Mouse (Mus musculus) forebrain, embryonic 10.5 days (tissue): ENCODE measurements around the gene Ube2e2. TPM values are rescaled to one million over a fixed set of nuclear protein-coding genes. Genes with fewer than 3 reads are reported as not detected.
A peak's percentile ranks its signal among the peaks of the same experiment; 100 is the strongest.
"Not testable (repeated sequence)": the region's sequence is repeated elsewhere in the genome, so short reads cannot be mapped to it uniquely, and the experiment has no call there.

ENCODE experiments used
- DNase-seq: peaks from one replicate; pipeline ENCODE4 v3.0.0-alpha.2; 2017; ENCODE audit warnings: low spot score; ENCODE audit errors: extremely low spot score
- H3K27ac ChIP-seq: fragments of 300-500 bp; sonication (generic); 2 replicates; pipeline ENCODE4 v1.5.1; 2016; ENCODE audit warnings: mild to moderate bottlenecking
- H3K27me3 ChIP-seq: fragments of 300-500 bp; sonication (generic); 2 replicates; pipeline ENCODE4 v1.6.1; 2016; ENCODE audit warnings: mild to moderate bottlenecking; ENCODE audit not compliant: poor library complexity, severe bottlenecking
- H3K36me3 ChIP-seq: fragments of 300-500 bp; sonication (generic); replicated peaks from 2 replicates; pipeline ENCODE4 v1.6.1; 2016; ENCODE audit warnings: mild to moderate bottlenecking, moderate library complexity
- H3K4me1 ChIP-seq: fragments of 300-500 bp; sonication (generic); 2 replicates; pipeline ENCODE4 v1.6.1; 2016
- H3K4me3 ChIP-seq: fragments of 300-500 bp; sonication (generic); 2 replicates; pipeline ENCODE4 v1.5.1; 2016; ENCODE audit warnings: mild to moderate bottlenecking, moderate library complexity
- H3K9me3 ChIP-seq: fragments of 300-500 bp; sonication (generic); 2 replicates; pipeline ENCODE4 v1.6.1; 2016; ENCODE audit warnings: mild to moderate bottlenecking, moderate library complexity
- WGBS: fragments of 180-500 bp; shearing (Covaris S2); methylation state at CpG from one replicate; pipeline ENCODE4 v1.1.7; 2016; 5-methylcytosine and 5-hydroxymethylcytosine counted together
- polyA plus RNA-seq: library from polyadenylated mRNA; unstranded; fragments of >200 nt; fragmentation: Nextera tagmentation; extraction: Ambion mirVana; gene quantifications from 2 replicates; pipeline ENCODE4 v1.2.1, GENCODE M21; 2016

The Ube2e2 gene
- polyA plus RNA-seq, 1 experiment from 2014 or later: 42.6 TPM

GRCm38 (mm10) chr14:18572852-18573251 is 321.2 kb downstream of the Ube2e2 start:
- DNase-seq: peak; percentile 24
- Histone ChIP-seq H3K9me3 (no peaks in the 10 kb centered on the region), H3K27me3 (peaks cover 30% of the 10 kb centered on the region), H3K36me3 (no peaks in the 10 kb centered on the region), H3K4me3 (no peak overlapping the region), H3K4me1 (peaks cover 29% of the 10 kb centered on the region), H3K27ac (peak overlapping the region; percentile 72; the same call in 1 of the 2 replicates)
- WGBS: 36% methylated on average over 4 of the region's 4 CpGs

GRCm38 (mm10) chr14:18569615-18570014 is 324.5 kb downstream of the Ube2e2 start:
- H3K9me3 ChIP-seq: no peaks in the 10 kb centered on the region
- peaks cover 25% of the 10 kb centered on the region for H3K4me1 ChIP-seq
- no peak for DNase-seq
- H3K27ac ChIP-seq: no peak overlapping the region
- H3K4me3 ChIP-seq: no peak overlapping the region
- peaks cover 12% of the 10 kb centered on the region for H3K27me3 ChIP-seq
- H3K36me3 ChIP-seq: no peaks in the 10 kb centered on the region

- 89% methylated on average over 8 of the region's 8 CpGs for WGBS
- H3K27ac ChIP-seq, H3K4me1 ChIP-seq, H3K27me3 ChIP-seq, DNase-seq, H3K36me3 ChIP-seq, H3K4me3 ChIP-seq: not testable (repeated sequence)
- H3K9me3 ChIP-seq: peaks cover 13% of the 10 kb centered on the region; the same call in 1 of the 2 replicates
These were observed 329.1 kb downstream of the Ube2e2 start for GRCm38 (mm10) chr14:18564999-18565398.

- Histone ChIP-seq H3K4me1 (peaks cover 15% of the 10 kb centered on the region), H3K9me3 (no peaks in the 10 kb centered on the region), H3K36me3 (no peaks in the 10 kb centered on the region), H3K4me3 (no peak overlapping the region), H3K27me3 (no peaks in the 10 kb centered on the region), H3K27ac (no peak overlapping the region)
- 63% methylated on average over 1 of the region's 1 CpGs for WGBS
- no peak for DNase-seq
These were observed 338.8 kb downstream of the Ube2e2 start for GRCm38 (mm10) chr14:18555287-18555686.

GRCm38 (mm10) chr14:18554627-18554988 is 339.5 kb downstream of the Ube2e2 start:
- H3K36me3 ChIP-seq: no peaks in the 10 kb centered on the region
- WGBS: 73% methylated on average over 2 of the region's 2 CpGs
- no peak for DNase-seq
- no peak overlapping the region for H3K4me3 ChIP-seq
- H3K27me3 ChIP-seq: no peaks in the 10 kb centered on the region
- no peaks in the 10 kb centered on the region for H3K9me3 ChIP-seq
- H3K27ac ChIP-seq: no peak overlapping the region
- H3K4me1 ChIP-seq: peaks cover 15% of the 10 kb centered on the region

GRCm38 (mm10) chr14:18553987-18554626 is 340.0 kb downstream of the Ube2e2 start:
- no peak for DNase-seq
- WGBS: 61% methylated on average over 3 of the region's 3 CpGs
- peaks cover 15% of the 10 kb centered on the region for H3K4me1 ChIP-seq
- H3K27ac ChIP-seq: no peak overlapping the region
- H3K4me3 ChIP-seq: no peak overlapping the region
- H3K9me3 ChIP-seq: no peaks in the 10 kb centered on the region
- H3K36me3 ChIP-seq: no peaks in the 10 kb centered on the region
- H3K27me3 ChIP-seq: no peaks in the 10 kb centered on the region

- H3K4me3 ChIP-seq: no peak overlapping the region
- no peaks in the 10 kb centered on the region for H3K36me3 ChIP-seq
- H3K27ac ChIP-seq: no peak overlapping the region
- 87% methylated on average over 5 of the region's 5 CpGs for WGBS
- no peaks in the 10 kb centered on the region for H3K27me3 ChIP-seq
- DNase-seq: no peak
- H3K4me1 ChIP-seq: peaks cover 6% of the 10 kb centered on the region; the same call in 1 of the 2 replicates
- H3K9me3 ChIP-seq: no peaks in the 10 kb centered on the region
These were observed 346.5 kb downstream of the Ube2e2 start for GRCm38 (mm10) chr14:18547541-18547940.

- peaks cover 10% of the 10 kb centered on the region; the same call in 1 of the 2 replicates for H3K4me1 ChIP-seq
- not testable (repeated sequence) for H3K27me3 ChIP-seq, H3K9me3 ChIP-seq, H3K4me3 ChIP-seq, H3K27ac ChIP-seq, H3K36me3 ChIP-seq, DNase-seq
- 74% methylated on average over 4 of the region's 4 CpGs for WGBS
These were observed 355.0 kb downstream of the Ube2e2 start for GRCm38 (mm10) chr14:18539092-18539491.

GRCm38 (mm10) chr14:18530899-18531298 is 363.2 kb downstream of the Ube2e2 start:
- Histone ChIP-seq H3K27ac (no peak overlapping the region), H3K27me3 (no peaks in the 10 kb centered on the region), H3K4me3 (no peak overlapping the region), H3K4me1 (no peaks in the 10 kb centered on the region), H3K36me3 (no peaks in the 10 kb centered on the region), H3K9me3 (no peaks in the 10 kb centered on the region)
- WGBS: 70% methylated on average over 2 of the region's 2 CpGs
- DNase-seq: no peak

- Histone ChIP-seq H3K36me3 (no peaks in the 10 kb centered on the region), H3K4me3 (no peak overlapping the region), H3K27me3 (no peaks in the 10 kb centered on the region), H3K4me1 (no peaks in the 10 kb centered on the region), H3K9me3 (no peaks in the 10 kb centered on the region), H3K27ac (no peak overlapping the region)
- WGBS: 91% methylated on average over 4 of the region's 4 CpGs
- no peak for DNase-seq
These were observed 363.6 kb downstream of the Ube2e2 start for GRCm38 (mm10) chr14:18530496-18530895.
